ENCODE assay signal across 8 mouse cellular contexts in the genomic region with DNA sequence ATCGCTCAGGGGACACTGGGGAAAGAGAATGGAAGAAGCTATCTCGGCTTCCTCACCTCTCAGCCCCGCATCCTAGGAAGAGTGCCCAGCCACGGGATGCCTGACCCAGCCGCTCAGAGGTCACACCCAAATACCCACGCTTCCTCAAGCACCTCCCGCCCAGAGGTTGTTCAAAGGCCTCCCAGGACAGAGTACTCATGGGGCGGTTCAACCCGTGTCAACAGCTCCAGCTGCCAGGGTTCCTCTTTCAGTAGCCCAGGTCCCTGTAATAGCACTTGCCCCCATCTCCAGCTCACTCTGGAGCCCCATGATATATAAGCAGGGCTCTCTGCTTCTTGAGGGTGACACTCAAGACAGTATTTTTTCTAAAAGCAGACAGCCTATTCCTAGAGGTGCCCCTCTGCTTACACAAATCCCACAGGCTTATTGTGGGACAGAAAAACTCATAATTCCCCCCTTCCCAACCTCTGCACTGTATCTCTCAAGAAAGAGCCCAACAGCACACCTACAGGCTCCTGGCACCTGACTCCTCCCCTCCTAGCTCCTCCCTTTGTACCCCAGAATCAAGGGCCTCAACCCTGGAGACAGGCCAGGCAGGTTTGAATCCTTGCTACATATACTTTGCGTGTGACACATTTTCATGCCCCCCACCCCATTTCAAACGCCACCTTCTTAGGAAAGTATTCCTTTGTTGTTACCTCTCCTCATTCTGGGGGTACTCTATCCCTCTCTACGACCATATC. TPM values are rescaled to one million over a fixed set of nuclear protein-coding genes. Genes with fewer than 3 reads are reported as not detected.
DNase-seq lines count a peak whose midpoint lies in the region; ATAC-seq and TF ChIP-seq lines count a peak whose summit lies in the region.

No protein-coding gene starts in this region.

- ATAC-seq in heart, embryonic 12.5 days (ENCODE audit: insufficient number of reproducible peaks, low FRiP score) = no peak
- no peak for ATAC-seq in limb, embryonic 13.5 days (ENCODE audit: low FRiP score, low read depth)
- no peak for ATAC-seq in midbrain, embryonic 14.5 days (ENCODE audit: low FRiP score, low TSS enrichment)

- H3K27ac ChIP-seq in heart, embryonic 12.5 days (ENCODE audit: poor library complexity, severe bottlenecking) = no peak overlapping the region
- H3K27ac ChIP-seq in heart, adult 2 months = no peak overlapping the region
- H3K27ac ChIP-seq in limb, embryonic 13.5 days = no peak overlapping the region
- no peak overlapping the region for H3K27ac ChIP-seq in midbrain, embryonic 14.5 days (replicated peaks; ENCODE audit: low read depth, low read length)

- peak overlapping the region; percentile 69 for H3K4me3 ChIP-seq in heart, embryonic 12.5 days
- no peak overlapping the region for H3K4me3 ChIP-seq in heart, adult 2 months
- peak overlapping the region; percentile 68 for H3K4me3 ChIP-seq in erythroblast, embryonic 14.5 days (replicated peaks)
- peak overlapping the region; percentile 76 for H3K4me3 ChIP-seq in limb, embryonic 13.5 days
- no peak overlapping the region for H3K4me3 ChIP-seq in midbrain, embryonic 14.5 days (replicated peaks; ENCODE audit: low read depth, low read length)

- H3K4me2 ChIP-seq in heart, embryonic 12.5 days = peak overlapping the region; percentile 94
- peak overlapping the region; percentile 94 for H3K4me2 ChIP-seq in limb, embryonic 13.5 days (replicated peaks)
- peak overlapping the region; percentile 89 for H3K4me2 ChIP-seq in midbrain, embryonic 14.5 days (ENCODE audit: low read length)

- peaks cover 28% of the 10 kb centered on the region for H3K4me1 ChIP-seq in heart, embryonic 12.5 days (replicated peaks)
- H3K4me1 ChIP-seq in heart, adult 2 months (ENCODE audit: control insufficient read depth, insufficient read depth, low read length) = peaks cover 9% of the 10 kb centered on the region
- H3K4me1 ChIP-seq in erythroblast, embryonic 14.5 days (ENCODE audit: control insufficient read depth) = peaks cover 73% of the 10 kb centered on the region
- peaks cover 31% of the 10 kb centered on the region for H3K4me1 ChIP-seq in limb, embryonic 13.5 days
- peaks cover 26% of the 10 kb centered on the region for H3K4me1 ChIP-seq in midbrain, embryonic 14.5 days (ENCODE audit: control insufficient read depth, insufficient read depth, low read length)

- intact Hi-C loops in heart, adult 2 months (cut with DNase I) = no loop called here
- intact Hi-C loops in left cerebral cortex, postnatal 36 days (cut with DNase I) = no loop called here

- no peak for TF ChIP-seq EP300 in heart, adult 2 months (IDR thresholded peaks at IDR 0.05; ENCODE audit: insufficient read depth, low read depth, low read length)

- peak overlapping the region; percentile 71; the same call in 1 of the 2 replicates for H3K9ac ChIP-seq in heart, embryonic 12.5 days
- no peak overlapping the region for H3K9ac ChIP-seq in heart, adult 2 months (ENCODE audit: low read depth, low read length)
- H3K9ac ChIP-seq in limb, embryonic 13.5 days = peak overlapping the region; percentile 75
- H3K9ac ChIP-seq in midbrain, embryonic 14.5 days (replicated peaks; ENCODE audit: low read length) = no peak overlapping the region

- no peak for TF ChIP-seq CTCF in heart, adult 2 months (IDR thresholded peaks at IDR 0.05)

- H3K79me2 ChIP-seq in heart, adult 2 months (replicated peaks; ENCODE audit: control insufficient read depth, insufficient read depth, low read length) = peaks cover 2% of the 10 kb centered on the region

- 70% methylated on average over 12 of the region's 12 CpGs for WGBS in heart, embryonic 12.5 days
- WGBS in heart, adult 2 months = 72% methylated on average over 12 of the region's 12 CpGs
- WGBS in limb, embryonic 13.5 days = 67% methylated on average over 12 of the region's 12 CpGs
- 74% methylated on average over 12 of the region's 12 CpGs for WGBS in midbrain, embryonic 14.5 days

- DNase-seq in heart, adult 2 months = no peak
- DNase-seq in midbrain, embryonic 14.5 days = no peak
- no peak for DNase-seq in right cerebral cortex, postnatal 25 days
- no peak for DNase-seq in left cerebral cortex, postnatal 36 days (ENCODE audit: low spot score in 2 of 2)
- no peak for DNase-seq in urinary bladder, postnatal 4 days (ENCODE audit: low spot score in 2 of 2)

- no peak for TF ChIP-seq POLR2A in heart, adult 2 months (IDR thresholded peaks at IDR 0.05; ENCODE audit: insufficient read depth, low read depth, low read length)

- no peaks in the 10 kb centered on the region for H3K9me3 ChIP-seq in heart, embryonic 12.5 days (replicated peaks)
- no peaks in the 10 kb centered on the region for H3K9me3 ChIP-seq in erythroblast, embryonic 14.5 days (ENCODE audit: control insufficient read depth, low read length)
- H3K9me3 ChIP-seq in limb, embryonic 13.5 days = no peaks in the 10 kb centered on the region
- no peaks in the 10 kb centered on the region for H3K9me3 ChIP-seq in midbrain, embryonic 14.5 days (ENCODE audit: control insufficient read depth, low read length)

- H3K36me3 ChIP-seq in heart, embryonic 12.5 days = peaks cover 6% of the 10 kb centered on the region
- H3K36me3 ChIP-seq in heart, adult 2 months (ENCODE audit: control insufficient read depth, insufficient read depth, low read length) = no peaks in the 10 kb centered on the region
- peaks cover 70% of the 10 kb centered on the region for H3K36me3 ChIP-seq in erythroblast, embryonic 14.5 days (ENCODE audit: control insufficient read depth)
- H3K36me3 ChIP-seq in limb, embryonic 13.5 days = peaks cover 15% of the 10 kb centered on the region
- H3K36me3 ChIP-seq in midbrain, embryonic 14.5 days (ENCODE audit: control insufficient read depth, insufficient read depth, low read length) = peaks cover 23% of the 10 kb centered on the region

- no peaks in the 10 kb centered on the region for H3K27me3 ChIP-seq in heart, embryonic 12.5 days (replicated peaks)
- H3K27me3 ChIP-seq in heart, adult 2 months (ENCODE audit: control insufficient read depth, insufficient read depth, low read length) = no peaks in the 10 kb centered on the region
- H3K27me3 ChIP-seq in erythroblast, embryonic 14.5 days (ENCODE audit: control insufficient read depth) = no peaks in the 10 kb centered on the region
- H3K27me3 ChIP-seq in limb, embryonic 13.5 days = no peaks in the 10 kb centered on the region
- no peaks in the 10 kb centered on the region for H3K27me3 ChIP-seq in midbrain, embryonic 14.5 days (ENCODE audit: control insufficient read depth, insufficient read depth, low read length)

RNA-seq across cellular contexts. Expression of a gene that starts 2.6 kb away (rescaled TPM):
- 8.2 and 9.5 TPM in 2 replicates for polyA plus RNA-seq in heart, embryonic 12.5 days (2016; fragmentation: Nextera tagmentation; extraction: Ambion mirVana)
- total RNA-seq in heart, adult 2 months (2021) = 10 to 100 TPM; 14.3 to 18.4 TPM
- polyA plus RNA-seq in heart, adult 2 months (2012; rRNA removed) = 18.7 and 21.7 TPM in 2 replicates
- 50.4 and 51.9 TPM in 2 replicates for polyA plus RNA-seq in erythroblast, embryonic 14.5 days (2012)
- polyA plus RNA-seq in limb, embryonic 13.5 days (2015; fragmentation: Nextera tagmentation; extraction: Ambion mirVana) = 10.2 and 10.5 TPM in 2 replicates
- 15.7 and 15.9 TPM in 2 replicates for polyA plus RNA-seq in midbrain, embryonic 14.5 days (2014; fragmentation: Nextera tagmentation; extraction: Ambion mirVana)
- 10 to 100 TPM; 25.4 to 28.4 TPM for total RNA-seq in left cerebral cortex, postnatal 36 days (2021)

RNA-seq across cellular contexts. Expression of a gene that starts 3.4 kb away (rescaled TPM):
- 2.3 and 2.5 TPM in 2 replicates for polyA plus RNA-seq in heart, embryonic 12.5 days (2016; fragmentation: Nextera tagmentation; extraction: Ambion mirVana)
- total RNA-seq in heart, adult 2 months (2021) = 1 to 10 TPM; 7.4 to 9.6 TPM
- polyA plus RNA-seq in heart, adult 2 months (2012; rRNA removed) = 6.9 and 8.1 TPM in 2 replicates
- polyA plus RNA-seq in erythroblast, embryonic 14.5 days (2012) = 1.1 and 1.5 TPM in 2 replicates
- polyA plus RNA-seq in limb, embryonic 13.5 days (2015; fragmentation: Nextera tagmentation; extraction: Ambion mirVana) = 2.3 and 2.8 TPM in 2 replicates
- polyA plus RNA-seq in midbrain, embryonic 14.5 days (2014; fragmentation: Nextera tagmentation; extraction: Ambion mirVana) = 2.5 TPM in 2 replicates
- 10 to 100 TPM; 11.3 to 11.5 TPM for total RNA-seq in left cerebral cortex, postnatal 36 days (2021)

RNA-seq across cellular contexts. Expression of a gene that starts 19.8 kb away (rescaled TPM):
- 12.1 and 12.7 TPM in 2 replicates for polyA plus RNA-seq in heart, embryonic 12.5 days (2016; fragmentation: Nextera tagmentation; extraction: Ambion mirVana)
- 10 to 100 TPM; 61.7 to 69.4 TPM for total RNA-seq in heart, adult 2 months (2021)
- polyA plus RNA-seq in heart, adult 2 months (2012; rRNA removed) = 105 and 123 TPM in 2 replicates
- 30.9 and 31.8 TPM in 2 replicates for polyA plus RNA-seq in erythroblast, embryonic 14.5 days (2012)
- polyA plus RNA-seq in limb, embryonic 13.5 days (2015; fragmentation: Nextera tagmentation; extraction: Ambion mirVana) = 11.9 and 13.0 TPM in 2 replicates
- 20.7 and 26.0 TPM in 2 replicates for polyA plus RNA-seq in midbrain, embryonic 14.5 days (2014; fragmentation: Nextera tagmentation; extraction: Ambion mirVana)
- total RNA-seq in left cerebral cortex, postnatal 36 days (2021) = 100 to 1,000 TPM; 206 to 237 TPM

RNA-seq across cellular contexts. Expression of a gene that starts 32.7 kb away (rescaled TPM):
- polyA plus RNA-seq in heart, embryonic 12.5 days (2016; fragmentation: Nextera tagmentation; extraction: Ambion mirVana) = 17.6 and 20.4 TPM in 2 replicates
- total RNA-seq in heart, adult 2 months (2021) = 10 to 100 TPM; 16.5 to 21.2 TPM
- polyA plus RNA-seq in heart, adult 2 months (2012; rRNA removed) = 11.9 and 17.1 TPM in 2 replicates
- 3.2 and 3.6 TPM in 2 replicates for polyA plus RNA-seq in erythroblast, embryonic 14.5 days (2012)
- 25.6 and 26.6 TPM in 2 replicates for polyA plus RNA-seq in limb, embryonic 13.5 days (2015; fragmentation: Nextera tagmentation; extraction: Ambion mirVana)
- polyA plus RNA-seq in midbrain, embryonic 14.5 days (2014; fragmentation: Nextera tagmentation; extraction: Ambion mirVana) = 2.2 and 4.8 TPM in 2 replicates
- 10 to 100 TPM; 55.8 to 76.2 TPM for total RNA-seq in left cerebral cortex, postnatal 36 days (2021)

RNA-seq across cellular contexts. Expression of a gene that starts 38.3 kb away (rescaled TPM):
- 0.54 and 0.81 TPM in 2 replicates for polyA plus RNA-seq in heart, embryonic 12.5 days (2016; fragmentation: Nextera tagmentation; extraction: Ambion mirVana)
- total RNA-seq in heart, adult 2 months (2021) = under 1 TPM; 0.39 to 0.64 TPM
- 0.38 and 1.5 TPM in 2 replicates for polyA plus RNA-seq in heart, adult 2 months (2012; rRNA removed)
- polyA plus RNA-seq in erythroblast, embryonic 14.5 days (2012) = 0.29 and 0.33 TPM in 2 replicates
- polyA plus RNA-seq in limb, embryonic 13.5 days (2015; fragmentation: Nextera tagmentation; extraction: Ambion mirVana) = 2.0 and 2.2 TPM in 2 replicates
- 40.6 and 46.7 TPM in 2 replicates for polyA plus RNA-seq in midbrain, embryonic 14.5 days (2014; fragmentation: Nextera tagmentation; extraction: Ambion mirVana)
- 10 to 100 TPM in 1 of 2 experiments, 1 to 10 TPM in 1; 8.4 to 15.4 TPM for total RNA-seq in left cerebral cortex, postnatal 36 days (2021)

Comparison
In these comparisons a context has a peak if more than half of its experiments do, and no peak if none do; other contexts are left out.
1. H3K4me3 ChIP-seq: peak in heart, embryonic 12.5 days (single experiment), erythroblast, embryonic 14.5 days (single experiment) and limb, embryonic 13.5 days (single experiment); none in heart, adult 2 months (single experiment) and midbrain, embryonic 14.5 days (single experiment).
2. H3K9ac ChIP-seq: peak in heart, embryonic 12.5 days (single experiment) and limb, embryonic 13.5 days (single experiment); none in heart, adult 2 months (single experiment) and midbrain, embryonic 14.5 days (single experiment).
3. Peak in every context shown above with its lines, with median percentiles within 50 percentile points of each other: H3K4me2 ChIP-seq.